Mouse (Mus musculus) cortical plate, adult 2 months (tissue): ENCODE results near the gene Tank.

Experiments used
- CTCF ChIP-seq: fragments of 200-500 bp; IDR thresholded peaks from 2 replicates; pipeline ENCODE4 v1.5.1; 2011; ENCODE audit warnings: mild to moderate bottlenecking, control low read depth, low read length; ENCODE audit not compliant: insufficient read depth; ENCODE audit errors: extremely low read depth
- POLR2A ChIP-seq: fragments of 200-500 bp; IDR thresholded peaks from 2 replicates; pipeline ENCODE4 v1.6.1; 2011; ENCODE audit warnings: mild to moderate bottlenecking, low read length, control low read depth; ENCODE audit not compliant: insufficient read depth; ENCODE audit errors: extremely low read depth

GRCm38 (mm10) chr2:61556639-61557038 lies 21.7 kb upstream of the Tank start:
- no peak for TF ChIP-seq CTCF
- no peak for TF ChIP-seq POLR2A
